Mouse (Mus musculus) retina, adult 2 months (tissue): ENCODE measurements around the gene Tbc1d19.

Experiments used
- DNase-seq: peaks from one replicate; pipeline ENCODE4 v3.0.0-alpha.2; 2012; ENCODE audit warnings: low read depth, low spot score

The Tbc1d19 gene

GRCm38 (mm10) chr5:53809115-53809991 is at the start of gene Tbc1d19:
TSS of gene Tbc1d19 (plus strand) at chr5:53809606.
- DNase-seq = peak; percentile 69

GRCm38 (mm10) chr5:53759912-53760311 is 49.5 kb upstream of the Tbc1d19 start:
- DNase-seq = no peak

GRCm38 (mm10) chr5:53760914-53761313 is 48.5 kb upstream of the Tbc1d19 start:
- no peak for DNase-seq

GRCm38 (mm10) chr5:53761346-53761745 is 48.1 kb upstream of the Tbc1d19 start:
- DNase-seq = no peak

- no peak for DNase-seq
These were observed 24.4 kb upstream of the Tbc1d19 start for GRCm38 (mm10) chr5:53784818-53785520.

GRCm38 (mm10) chr5:53801379-53801778 is 8.0 kb upstream of the Tbc1d19 start:
- no peak for DNase-seq

- DNase-seq = no peak
These were observed 10.3 kb downstream of the Tbc1d19 start for GRCm38 (mm10) chr5:53819711-53820110.

- no peak for DNase-seq
These were observed 16.5 kb downstream of the Tbc1d19 start for GRCm38 (mm10) chr5:53825886-53826285.

- no peak for DNase-seq
These were observed 25.1 kb downstream of the Tbc1d19 start for GRCm38 (mm10) chr5:53834489-53834888.

- no peak for DNase-seq
These were observed 31.9 kb downstream of the Tbc1d19 start for GRCm38 (mm10) chr5:53841256-53841655.

GRCm38 (mm10) chr5:53848294-53848942 is 39.0 kb downstream of the Tbc1d19 start:
- DNase-seq = peak; percentile 13

GRCm38 (mm10) chr5:53852574-53852973 is 43.2 kb downstream of the Tbc1d19 start:
- DNase-seq = no peak

GRCm38 (mm10) chr5:53854561-53854960 is 45.2 kb downstream of the Tbc1d19 start:
- no peak for DNase-seq

- no peak for DNase-seq
These were observed 46.6 kb downstream of the Tbc1d19 start for GRCm38 (mm10) chr5:53856011-53856410.

- DNase-seq = no peak
These were observed 55.7 kb downstream of the Tbc1d19 start for GRCm38 (mm10) chr5:53865146-53865545.

GRCm38 (mm10) chr5:53865991-53866390 is 56.6 kb downstream of the Tbc1d19 start:
- DNase-seq = no peak

GRCm38 (mm10) chr5:53871665-53872312 is 62.4 kb downstream of the Tbc1d19 start:
- peak; percentile 36 for DNase-seq

GRCm38 (mm10) chr5:53874966-53875365 is 65.6 kb downstream of the Tbc1d19 start:
- no peak for DNase-seq

- no peak for DNase-seq
These were observed 71.3 kb downstream of the Tbc1d19 start for GRCm38 (mm10) chr5:53880724-53881123.

GRCm38 (mm10) chr5:53881381-53881990 is 72.1 kb downstream of the Tbc1d19 start:
- DNase-seq = no peak

GRCm38 (mm10) chr5:53901406-53901805 is 92.0 kb downstream of the Tbc1d19 start:
- DNase-seq = no peak
